Mouse (Mus musculus): ENCODE results near the gene Adprh.

Gene Adprh

DNA sequence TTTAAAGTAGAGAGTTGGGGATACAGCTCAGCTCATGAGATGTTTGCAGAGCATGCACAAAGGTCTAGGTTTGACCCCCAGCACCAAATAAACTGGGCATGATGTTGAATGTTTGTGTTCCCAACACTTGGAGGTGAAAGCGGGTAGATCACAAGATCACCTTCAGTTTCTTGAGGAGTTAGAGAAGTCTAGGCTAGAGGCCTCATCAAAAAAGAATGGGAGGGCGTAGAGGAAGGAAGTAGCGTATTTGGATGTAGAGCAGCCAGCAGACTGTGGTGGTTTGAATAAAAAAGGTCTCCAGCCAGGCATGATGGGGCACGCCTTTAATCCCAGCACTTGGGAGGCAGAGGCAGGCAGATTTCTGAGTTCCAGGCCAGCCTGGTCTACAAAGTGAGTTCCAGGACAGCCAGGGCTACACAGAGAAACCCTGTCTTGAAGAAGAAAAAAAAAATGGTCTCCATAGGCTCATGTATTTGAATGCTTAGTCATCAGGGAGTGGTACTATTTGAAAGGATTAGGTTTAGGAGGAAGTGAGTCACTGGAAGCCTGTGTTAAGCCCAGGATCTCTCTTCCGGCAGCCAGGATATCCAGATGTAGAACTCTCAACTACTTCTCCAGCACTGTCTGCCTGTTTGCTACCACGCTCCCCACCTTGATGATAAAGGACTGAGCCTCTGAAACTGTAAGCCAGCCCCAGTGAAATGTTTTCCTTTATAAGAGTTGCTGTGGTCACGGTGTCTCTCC, 8.6 kb downstream of the Adprh start:
- in situ Hi-C loops (cut with MboI, MseI), result no loop called here

DNA sequence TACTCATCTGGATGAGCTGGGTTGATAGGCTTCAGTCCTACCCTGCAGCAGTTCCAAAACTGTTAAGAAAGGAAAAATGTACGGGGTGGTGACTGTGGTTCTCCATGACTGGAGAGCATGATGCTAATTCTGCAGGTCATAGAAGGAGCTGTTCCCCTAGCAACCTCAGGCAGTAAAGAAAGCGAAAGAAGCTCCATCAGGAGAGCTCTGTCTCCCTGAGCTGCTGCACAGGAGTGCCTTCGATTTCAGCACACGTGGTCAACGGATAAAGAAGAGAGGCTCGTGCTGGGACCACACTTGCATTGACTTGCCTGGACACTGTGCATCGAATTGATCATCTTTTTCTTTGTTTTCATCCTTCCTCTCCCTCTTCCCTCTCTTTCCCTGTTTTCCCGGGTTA, 10.3 kb downstream of the Adprh start:
- in situ Hi-C loops (cut with MboI, MseI), result no loop called here

DNA sequence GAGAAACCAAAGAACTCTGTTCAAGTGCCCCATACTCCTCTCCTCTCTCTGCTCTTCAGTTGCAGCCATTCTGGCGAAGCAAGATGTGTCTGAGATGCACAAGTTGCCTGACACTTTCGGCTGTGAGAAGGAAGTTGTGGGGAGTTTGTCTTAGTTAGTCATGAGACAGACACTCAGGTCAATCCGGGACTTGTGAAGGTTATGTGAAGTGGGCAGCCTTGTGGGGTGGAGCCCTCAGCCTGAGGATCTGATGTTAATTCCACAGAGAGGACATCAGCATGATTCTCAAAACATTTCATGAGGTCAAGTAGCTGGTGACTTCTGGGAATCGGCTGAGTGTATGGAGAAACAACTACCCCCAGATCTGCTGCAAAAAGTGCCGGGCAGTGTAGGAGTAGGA, 10.9 kb downstream of the Adprh start:
- in situ Hi-C loops (cut with MboI, MseI), result no loop called here

DNA sequence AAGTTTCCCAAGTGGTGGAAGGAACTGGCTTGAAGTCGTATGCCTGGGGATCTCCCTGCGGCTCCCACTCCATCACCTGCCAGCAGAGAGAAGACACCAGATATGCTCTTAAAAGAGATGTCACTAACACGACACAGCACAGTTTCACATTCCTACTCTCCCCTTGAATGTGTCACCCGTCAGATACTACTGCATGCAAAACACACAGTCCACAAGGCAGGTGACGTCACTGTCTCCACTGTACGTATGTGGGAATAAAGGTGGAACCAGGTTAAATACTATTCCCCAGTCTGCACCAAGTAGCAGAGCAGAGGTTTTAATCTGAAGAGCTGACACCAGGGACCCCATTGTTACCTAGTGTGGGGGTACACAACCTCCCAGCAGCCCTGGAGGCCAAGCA, 12.1 kb downstream of the Adprh start:
- in situ Hi-C loops (cut with MboI, MseI), result no loop called here

DNA sequence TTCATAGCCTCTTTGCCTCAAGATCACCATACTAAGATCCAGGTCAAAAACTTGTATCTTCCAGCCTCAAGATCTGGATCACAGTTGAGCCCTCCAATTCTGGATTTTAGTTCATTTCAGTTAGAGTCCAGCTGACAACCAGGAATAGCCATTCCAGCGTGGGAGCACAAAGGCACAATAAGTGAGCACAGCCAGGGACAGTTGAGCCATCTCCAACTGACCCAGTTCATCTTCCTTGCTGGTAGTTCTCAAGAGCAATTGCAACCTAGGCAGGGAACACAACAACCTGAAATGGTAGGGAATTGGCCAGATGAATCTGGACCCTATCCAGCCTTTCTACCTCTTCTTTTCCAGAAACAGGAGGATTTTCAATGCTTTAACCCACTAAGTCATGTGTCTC, 13.3 kb downstream of the Adprh start:
- in situ Hi-C loops (cut with MboI, MseI), result no loop called here

DNA sequence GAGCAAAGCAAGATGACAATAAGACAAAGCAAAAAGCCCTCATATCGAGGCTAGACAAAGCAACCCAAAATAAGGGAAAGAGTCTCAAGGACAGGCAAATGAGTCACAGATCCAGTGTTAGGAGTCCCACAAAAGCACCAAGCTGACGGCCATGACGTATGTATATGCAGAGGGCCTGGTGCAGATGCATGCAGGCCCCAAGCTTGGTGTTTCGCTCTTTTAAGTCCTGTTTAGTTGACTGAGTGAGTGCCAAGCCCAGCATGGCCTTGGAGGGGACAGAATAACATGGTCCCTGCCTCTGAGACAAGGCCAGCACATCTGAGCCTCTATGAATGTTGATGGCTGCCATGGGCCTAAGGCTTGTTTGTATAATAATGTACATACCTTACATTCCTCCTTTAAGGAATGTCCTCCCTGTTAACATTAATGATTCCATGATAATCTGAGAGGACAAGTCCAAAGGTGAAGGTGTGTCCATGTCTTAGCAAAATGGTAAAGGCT, 18.2 kb downstream of the Adprh start:
- in situ Hi-C loops (cut with MboI, MseI), result no loop called here

DNA sequence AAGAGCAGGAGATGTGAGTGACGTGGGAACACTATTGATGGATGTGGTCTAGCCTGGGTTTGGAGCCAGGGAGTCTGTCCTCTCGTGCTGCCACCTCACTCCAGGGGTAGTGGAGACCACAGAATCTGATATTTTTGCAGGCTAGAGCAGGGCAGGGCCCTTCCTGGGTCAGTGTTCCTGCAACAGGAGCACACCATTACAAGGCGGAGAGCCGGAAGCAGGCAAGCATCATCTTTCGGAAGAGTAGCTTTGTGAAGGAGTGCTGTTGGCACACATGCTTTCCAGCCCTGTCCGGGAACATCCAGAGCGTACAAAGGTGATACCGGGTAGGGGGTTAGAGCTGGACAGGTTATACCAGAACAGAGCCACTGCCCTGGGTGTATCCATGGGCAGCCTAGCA, 19.0 kb downstream of the Adprh start:
- in situ Hi-C loops (cut with MboI, MseI), result no loop called here

DNA sequence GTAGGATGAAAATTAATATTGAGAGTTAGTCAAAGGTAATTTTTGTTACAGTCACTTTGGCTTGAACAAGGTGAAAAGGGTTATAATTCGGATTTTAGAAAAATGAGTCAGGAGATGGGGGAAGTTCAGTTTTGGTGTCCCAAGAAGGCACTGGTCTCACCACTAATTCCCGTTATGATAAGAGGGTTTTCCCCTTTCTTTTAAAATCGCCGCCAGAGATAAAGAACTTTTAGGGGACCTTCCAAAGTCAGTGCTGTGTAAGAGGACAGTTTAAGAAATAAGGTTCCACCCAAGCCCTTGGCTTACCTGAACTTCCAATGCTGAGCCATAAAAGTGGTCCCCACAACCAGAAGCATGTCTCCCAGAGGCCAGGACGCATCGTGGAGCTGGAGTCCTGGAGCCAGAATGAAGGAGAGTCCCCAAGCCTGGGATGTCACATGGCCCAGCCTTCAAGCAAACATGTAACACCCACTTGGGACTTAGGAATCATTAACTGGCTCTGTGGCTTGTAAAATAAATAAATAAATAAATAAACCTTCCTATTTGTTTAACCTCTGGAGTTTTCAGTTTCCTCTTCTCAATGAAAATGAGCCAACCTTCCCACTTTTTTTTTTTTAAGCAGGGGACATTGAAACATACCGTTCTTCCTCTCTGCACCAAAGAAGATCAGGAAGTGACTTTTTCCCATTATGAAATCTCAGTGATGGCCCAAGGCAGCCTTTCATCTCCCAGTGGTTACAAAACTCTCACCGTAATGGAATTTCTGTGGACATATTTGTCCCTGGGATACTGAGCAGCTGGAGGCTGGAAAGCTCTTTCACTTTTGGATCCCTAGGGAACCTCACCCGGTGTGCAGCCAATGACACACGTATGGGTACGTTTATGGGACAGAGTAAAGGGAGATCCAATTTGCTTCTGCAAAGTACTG, 19.7 kb downstream of the Adprh start, which contains the start of gene Pla1a:
Gene Pla1a (minus strand): TSS at position 648 of the 928 bp plus-strand sequence.
- in situ Hi-C loops (cut with MboI, MseI), result no loop called here

DNA sequence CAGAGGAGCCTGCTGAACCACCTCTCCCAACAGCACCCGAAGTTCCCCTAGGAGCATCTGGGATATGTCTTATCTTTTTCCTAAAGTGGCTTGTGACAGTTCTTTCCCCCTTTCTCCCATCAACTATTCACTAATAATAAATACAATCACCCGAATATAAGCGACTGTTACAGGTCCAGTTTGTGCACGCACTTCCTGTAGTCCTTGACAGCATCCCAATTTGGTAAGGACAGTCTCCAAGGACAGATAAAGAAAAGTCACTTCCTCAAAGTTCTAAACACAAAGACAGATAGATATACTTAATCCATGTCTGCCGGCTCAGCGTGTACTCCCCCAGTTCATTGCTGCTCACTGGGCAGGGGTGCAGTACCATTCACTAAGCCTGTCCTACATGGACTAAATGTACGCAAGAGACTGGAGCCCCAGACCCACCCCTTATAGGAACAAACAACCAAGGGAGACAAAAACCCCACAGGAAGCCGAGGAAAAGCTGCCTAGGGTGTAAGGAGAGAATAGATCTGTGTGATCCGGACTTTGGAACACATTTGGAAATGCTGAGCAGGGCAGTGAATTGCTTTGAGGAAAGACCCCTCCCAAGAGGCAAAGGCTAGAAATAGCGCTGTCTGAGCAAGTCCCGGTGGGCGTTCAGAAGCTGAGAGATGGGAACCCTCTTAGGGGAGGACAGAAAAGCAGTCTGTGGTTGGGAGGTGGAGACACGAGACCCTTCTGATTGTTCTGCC, 20.9 kb downstream of the Adprh start:
- in situ Hi-C loops (cut with MboI, MseI), result no loop called here

DNA sequence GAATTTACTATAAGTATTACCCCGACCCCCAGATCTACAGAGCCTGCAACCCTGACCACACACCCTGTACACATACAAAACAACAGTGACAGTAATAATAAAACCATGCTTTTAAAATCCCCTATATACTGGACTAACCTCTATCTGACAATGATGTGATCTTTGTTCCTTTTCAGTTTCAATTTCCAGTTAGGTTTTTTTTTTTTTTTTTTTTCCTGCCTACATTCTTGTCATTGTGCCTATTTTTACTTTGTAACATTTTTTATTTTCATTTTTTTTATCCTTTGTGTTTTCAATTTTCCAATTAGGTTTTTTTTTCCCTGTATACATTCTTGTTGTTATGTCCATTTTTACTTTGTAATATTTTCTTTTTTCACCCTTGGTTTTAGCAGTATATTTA, 26.7 kb downstream of the Adprh start:
- in situ Hi-C loops (cut with MboI, MseI), result loop anchor here (5.0 kb wide), 1 partner anchor 58 kb away; no protein-coding TSS in a partner anchor

DNA sequence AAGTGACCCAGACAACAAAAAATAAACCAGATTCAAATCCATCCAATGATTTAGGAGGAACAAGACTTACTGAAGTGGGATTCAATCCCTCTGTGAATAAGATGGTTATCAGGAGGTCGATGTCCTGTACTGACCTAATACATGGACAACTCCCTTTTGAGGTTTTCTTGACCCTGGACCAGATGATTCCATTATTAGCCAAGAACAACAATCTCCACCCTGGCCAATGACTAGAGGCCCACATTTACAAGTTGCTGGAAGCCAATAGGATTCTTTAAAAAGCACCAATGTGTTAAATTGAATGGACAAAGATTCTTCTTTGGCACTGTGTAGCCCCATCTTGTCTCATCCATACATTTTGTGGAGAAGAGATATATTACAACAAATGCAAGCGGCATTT, 27.1 kb downstream of the Adprh start:
- in situ Hi-C loops (cut with MboI, MseI), result loop anchor here (5.0 kb wide), 1 partner anchor 58 kb away; no protein-coding TSS in a partner anchor

DNA sequence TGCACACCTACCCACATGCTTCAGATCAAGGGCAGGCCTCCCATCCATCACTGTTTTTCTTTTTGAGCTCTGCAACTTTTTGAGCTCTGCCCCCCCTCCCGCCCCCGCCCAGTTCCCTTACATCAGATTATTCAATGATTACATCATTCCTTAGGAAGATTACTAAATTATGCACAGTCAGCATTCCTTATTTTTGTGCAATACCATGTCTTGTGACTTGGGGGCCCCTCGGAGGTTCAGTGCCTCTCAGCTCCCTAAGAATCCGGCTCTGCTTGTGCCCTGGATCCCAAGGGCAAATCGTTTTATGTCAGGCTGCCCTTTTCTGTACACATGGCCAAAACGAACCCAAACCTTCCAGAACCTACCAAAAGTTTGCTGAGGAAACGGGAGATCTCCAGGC, 37.5 kb downstream of the Adprh start:
- in situ Hi-C loops (cut with MboI, MseI), result loop anchor here (5.0 kb wide), 1 partner anchor 32 kb away; no protein-coding TSS in a partner anchor

DNA sequence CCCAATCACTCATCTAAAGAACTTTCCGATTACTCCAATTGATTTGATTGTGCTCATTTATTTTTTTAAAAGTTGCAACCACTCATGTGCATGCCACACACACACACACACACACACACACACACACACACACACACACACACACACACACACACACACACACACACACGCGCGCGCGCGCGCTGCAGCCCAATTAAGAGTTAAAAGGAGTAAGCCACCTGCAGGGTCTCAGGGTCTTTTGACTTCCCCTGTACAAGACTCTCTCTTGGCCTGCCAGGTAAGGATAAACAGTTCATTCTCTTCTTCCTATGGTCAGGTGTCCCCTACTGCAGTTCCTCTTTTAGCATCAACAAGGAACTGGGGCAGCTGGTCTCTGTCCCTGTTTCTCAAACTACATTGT, 44.1 kb downstream of the Adprh start:
- in situ Hi-C loops (cut with MboI, MseI), result no loop called here

DNA sequence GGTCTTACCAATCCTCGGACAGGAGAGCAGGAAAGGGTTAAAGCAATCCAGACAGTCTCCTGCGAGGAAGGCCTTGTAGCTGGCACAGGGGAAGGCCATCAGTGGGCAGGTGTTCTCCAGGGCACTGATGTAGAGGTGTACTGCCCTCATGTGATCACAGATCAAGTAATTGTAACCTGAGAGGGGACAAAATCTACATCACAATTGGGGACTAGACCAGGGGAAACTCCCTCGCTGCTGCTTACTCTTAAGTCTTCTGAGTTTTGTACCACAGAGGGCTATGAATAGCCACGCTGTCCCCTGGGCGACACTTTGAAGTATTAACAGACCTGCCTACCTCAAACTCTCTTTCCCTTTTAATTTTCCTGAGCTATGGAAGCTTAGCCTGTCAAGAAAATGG, 44.9 kb downstream of the Adprh start:
- in situ Hi-C loops (cut with MboI, MseI), result no loop called here

DNA sequence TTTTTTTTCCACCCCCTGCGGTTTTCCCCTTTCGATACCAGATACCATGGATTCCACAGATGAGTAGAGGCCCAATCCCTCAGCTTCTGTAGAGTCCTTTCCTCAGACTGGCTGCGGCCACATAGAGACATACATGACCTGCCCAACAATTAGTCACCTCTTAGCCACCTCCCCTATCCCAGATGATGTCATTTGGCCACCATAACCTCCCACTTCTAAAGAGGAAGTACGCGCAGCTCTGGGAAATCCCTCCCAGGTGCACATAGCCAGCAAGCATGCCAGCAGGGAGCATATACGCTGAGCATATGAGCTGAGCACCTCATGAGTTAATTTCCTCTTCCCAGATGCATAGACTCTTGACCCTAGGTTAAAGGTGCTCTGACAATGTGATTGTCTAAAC, 45.8 kb downstream of the Adprh start:
- in situ Hi-C loops (cut with MboI, MseI), result no loop called here

DNA sequence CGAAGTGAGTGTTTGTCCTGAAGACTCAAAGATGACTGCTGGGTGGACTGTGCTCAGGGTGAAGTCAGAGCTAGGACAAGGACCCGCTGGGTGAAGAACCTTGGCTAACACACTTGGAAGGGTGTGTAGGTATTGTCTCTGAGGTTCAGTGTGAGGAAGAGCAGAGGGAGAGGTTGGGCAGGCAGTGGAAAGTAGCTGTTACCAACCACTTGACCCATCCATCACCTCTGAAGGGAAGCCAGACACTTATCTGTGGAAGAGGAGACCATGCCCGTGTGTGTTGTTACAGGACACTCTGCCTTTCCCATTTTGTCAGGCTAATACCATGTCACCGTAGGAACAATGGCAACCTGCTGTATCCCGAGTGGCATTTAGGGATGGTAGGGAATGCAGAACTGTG, 46.2 kb downstream of the Adprh start:
- in situ Hi-C loops (cut with MboI, MseI), result no loop called here

DNA sequence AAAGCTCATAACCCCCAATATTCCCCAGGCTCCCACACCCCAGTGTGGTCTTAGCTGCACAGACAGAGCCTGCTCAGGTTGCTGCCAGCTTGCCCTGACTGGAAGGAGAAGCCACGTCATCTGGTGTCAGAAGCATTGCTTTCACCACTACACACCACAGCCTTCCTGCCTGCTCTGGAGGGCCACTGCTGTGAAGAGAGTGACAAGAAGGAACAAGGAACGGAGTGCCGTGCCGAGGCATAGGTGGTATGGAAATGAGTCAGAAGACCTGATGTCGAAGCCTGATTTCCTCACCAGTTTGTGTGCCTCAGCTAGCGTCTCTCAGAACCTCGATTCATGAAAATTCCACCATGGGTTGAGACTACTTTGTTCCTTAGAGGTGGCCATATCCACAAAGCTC, 48.9 kb downstream of the Adprh start:
- in situ Hi-C loops (cut with MboI, MseI), result no loop called here

DNA sequence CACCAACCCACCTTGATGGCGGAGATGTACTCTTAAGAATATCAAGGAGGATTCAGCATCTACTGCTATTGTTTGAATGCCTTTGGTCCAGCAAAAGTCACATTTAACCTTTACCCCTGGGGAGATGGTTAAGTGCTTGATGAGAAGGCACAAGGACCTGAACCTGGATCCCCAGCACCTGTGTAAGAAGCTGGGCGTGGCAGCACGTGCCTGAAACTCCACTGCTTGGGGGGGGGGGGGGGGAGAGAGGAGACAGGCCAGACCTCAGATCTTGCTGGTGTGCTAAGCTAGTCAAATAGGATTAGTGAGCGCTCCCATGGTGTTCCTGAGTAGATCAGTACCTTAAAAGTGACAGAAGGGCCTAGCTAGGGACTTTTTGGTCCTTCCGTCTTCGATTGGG, 51.0 kb downstream of the Adprh start:
- in situ Hi-C loops (cut with MboI, MseI), result no loop called here

DNA sequence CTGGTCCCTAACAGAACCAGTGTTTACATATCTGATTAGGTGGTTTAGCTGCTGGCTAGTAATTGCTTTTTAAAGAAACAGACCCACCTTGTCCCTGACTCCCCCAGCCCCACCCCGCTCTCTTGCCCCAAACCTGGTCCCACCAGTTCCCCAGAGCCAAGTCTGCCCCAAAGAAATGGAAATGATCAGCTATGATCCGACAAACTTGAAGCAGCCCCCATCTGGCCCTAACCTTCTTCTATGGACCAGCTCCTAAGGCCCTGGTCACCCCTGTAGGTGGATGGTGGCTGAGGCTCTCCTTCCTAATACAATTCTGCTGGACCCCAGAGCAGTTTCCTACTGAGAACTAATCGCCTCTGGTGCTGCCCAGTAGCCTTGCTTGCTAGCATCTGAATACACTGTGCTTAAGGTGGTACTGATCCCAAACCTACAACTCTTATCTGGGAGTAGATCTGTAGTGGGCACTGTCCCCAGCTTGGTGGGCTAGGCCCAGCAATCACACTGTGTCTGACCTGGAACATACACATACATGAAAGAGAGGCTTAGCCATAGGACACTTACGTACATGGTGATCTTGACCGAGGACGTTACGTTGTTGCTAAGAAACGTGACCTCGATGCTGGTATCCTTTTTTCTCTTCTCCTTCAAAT, 52.1 kb downstream of the Adprh start:
- in situ Hi-C loops (cut with MboI, MseI), result no loop called here

DNA sequence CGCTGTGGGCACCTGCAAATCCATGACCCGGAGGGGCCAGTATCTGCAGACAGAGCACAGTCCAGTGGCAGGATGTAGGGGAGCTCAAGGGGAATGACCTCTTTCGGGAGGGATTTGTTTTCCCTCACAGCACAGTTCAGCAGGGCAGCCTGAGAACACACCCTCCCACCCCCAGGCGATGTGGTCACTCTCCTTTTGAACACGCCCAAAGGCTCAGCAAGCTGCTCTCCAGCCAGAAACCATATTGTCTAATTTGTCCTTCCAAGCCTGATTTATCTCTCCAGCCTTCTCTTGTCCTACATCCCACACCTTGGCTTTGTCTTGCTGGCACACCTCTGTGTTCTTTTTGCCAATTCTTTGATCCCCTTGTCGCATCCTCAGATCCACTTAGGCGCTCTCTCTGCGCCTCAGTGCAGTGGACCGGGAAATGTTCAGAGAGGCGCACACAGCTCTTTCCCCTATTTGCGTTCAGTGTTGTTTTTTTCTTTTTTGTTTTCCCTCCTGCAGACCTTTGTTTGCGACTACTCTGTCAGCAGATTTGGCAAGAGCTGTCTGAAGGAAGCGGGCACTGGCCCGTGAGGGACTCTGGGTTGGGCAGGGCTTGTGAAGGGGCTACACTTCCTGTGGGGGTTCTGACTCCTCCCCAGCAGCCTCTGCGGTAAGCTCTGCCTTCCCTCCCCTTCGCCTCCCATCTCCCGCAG, 52.8 kb downstream of the Adprh start:
- in situ Hi-C loops (cut with MboI, MseI), result no loop called here

DNA sequence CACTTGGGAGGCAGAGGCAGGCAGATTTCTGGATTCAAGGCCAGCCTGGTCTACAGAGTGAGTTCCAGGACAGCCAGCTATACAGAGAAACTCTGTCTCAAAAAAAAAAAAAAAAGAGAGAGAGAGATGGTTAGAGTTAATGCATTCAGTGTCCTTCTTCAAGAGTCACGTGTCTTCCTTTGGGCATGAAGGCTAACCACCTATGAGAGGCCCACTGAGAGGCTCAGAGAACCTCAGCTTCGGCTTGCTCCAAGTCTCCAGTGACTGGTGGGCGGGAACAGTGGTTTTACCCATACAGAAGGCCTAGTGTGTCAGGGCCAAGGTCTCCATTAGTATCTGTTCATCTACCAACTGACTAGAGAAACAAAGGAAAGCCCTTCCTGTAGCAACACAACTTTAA, 53.4 kb downstream of the Adprh start:
- in situ Hi-C loops (cut with MboI, MseI), result no loop called here

Data from T-helper 2 cell (primary cell).